Mouse (Mus musculus) midbrain, embryonic 16.5 days (tissue): ENCODE data around the gene Ece1. TPM values are rescaled to one million over a fixed set of nuclear protein-coding genes. Genes with fewer than 3 reads are reported as not detected.
A peak's percentile ranks its signal among the peaks of the same experiment; 100 is the strongest.

Experiments used
- ATAC-seq: fragments of 200-750 bp; cut with Nextera tagmentation; 2 replicates; pipeline ENCODE4 v1.8.0; 2017; ENCODE audit warnings: moderate TSS enrichment
- H3K27ac ChIP-seq: fragments of 300-500 bp; sonication (generic); 2 replicates; pipeline ENCODE4 v1.5.1; 2014; ENCODE audit warnings: mild to moderate bottlenecking, low read length, mixed read lengths
- H3K27me3 ChIP-seq: fragments of 300-500 bp; sonication (generic); 2 replicates; pipeline ENCODE4 v1.6.1; 2014; ENCODE audit warnings: low read depth, low read length, mixed read lengths; ENCODE audit not compliant: control insufficient read depth, insufficient read depth
- H3K36me3 ChIP-seq: fragments of 300-500 bp; sonication (generic); 2 replicates; pipeline ENCODE4 v1.6.1; 2014; ENCODE audit warnings: mild to moderate bottlenecking, low read length, moderate library complexity, mixed read lengths; ENCODE audit not compliant: control insufficient read depth, insufficient read depth
- H3K4me1 ChIP-seq: fragments of 300-500 bp; sonication (generic); 2 replicates; pipeline ENCODE4 v1.6.1; 2014; ENCODE audit warnings: mild to moderate bottlenecking, low read length, mixed read lengths; ENCODE audit not compliant: control insufficient read depth, insufficient read depth
- H3K4me2 ChIP-seq: fragments of 300-500 bp; sonication (generic); 2 replicates; pipeline ENCODE4 v1.6.1; 2014; ENCODE audit warnings: mild to moderate bottlenecking, low read length, mixed read lengths
- H3K4me3 ChIP-seq: fragments of 300-500 bp; sonication (generic); 2 replicates; pipeline ENCODE4 v1.5.1; 2014; ENCODE audit warnings: low read depth, mild to moderate bottlenecking, low read length, moderate library complexity, mixed read lengths
- H3K9ac ChIP-seq: fragments of 300-500 bp; sonication (generic); 2 replicates; pipeline ENCODE4 v1.6.1; 2014; ENCODE audit warnings: low read depth, low read length, mixed read lengths
- H3K9me3 ChIP-seq: fragments of 300-500 bp; sonication (generic); replicated peaks from 2 replicates; pipeline ENCODE4 v1.6.1; 2014; ENCODE audit warnings: mild to moderate bottlenecking, low read length, mixed read lengths; ENCODE audit not compliant: control insufficient read depth, poor library complexity, severe bottlenecking
- whole genome bisulfite sequencing: fragments of 180-500 bp; shearing (Covaris S2); extraction: QIAGEN DNeasy Blood & Tissue Kit; methylation state at CpG from one replicate; pipeline ENCODE4 v1.1.7; 2014; 5-methylcytosine and 5-hydroxymethylcytosine counted together
- polyA plus RNA-seq: library from polyadenylated mRNA; unstranded; fragments of >200 nt; fragmentation: Nextera tagmentation; extraction: Ambion mirVana; gene quantifications from 2 replicates; pipeline ENCODE4 v1.2.1, GENCODE M21; 2015

Gene Ece1
- polyA plus RNA-seq, 1 experiment from 2014 or later = 21.3 TPM

- 4% methylated on average over 8 of the region's 8 CpGs for WGBS
- peak overlapping the region; percentile 31; the same call in 1 of the 2 replicates for H3K9ac ChIP-seq
- H3K36me3 ChIP-seq = no peaks in the 10 kb centered on the region
- H3K27ac ChIP-seq = peak overlapping the region; percentile 66
- H3K9me3 ChIP-seq = no peaks in the 10 kb centered on the region
- H3K4me3 ChIP-seq = no peak overlapping the region
- no peaks in the 10 kb centered on the region for H3K27me3 ChIP-seq
- peak; percentile 52 for ATAC-seq
- H3K4me1 ChIP-seq = peaks cover 27% of the 10 kb centered on the region
- H3K4me2 ChIP-seq = no peak overlapping the region
Measured at GRCm38 (mm10) chr4:137897298-137897612, 35.2 kb downstream of the Ece1 start.

DNA sequence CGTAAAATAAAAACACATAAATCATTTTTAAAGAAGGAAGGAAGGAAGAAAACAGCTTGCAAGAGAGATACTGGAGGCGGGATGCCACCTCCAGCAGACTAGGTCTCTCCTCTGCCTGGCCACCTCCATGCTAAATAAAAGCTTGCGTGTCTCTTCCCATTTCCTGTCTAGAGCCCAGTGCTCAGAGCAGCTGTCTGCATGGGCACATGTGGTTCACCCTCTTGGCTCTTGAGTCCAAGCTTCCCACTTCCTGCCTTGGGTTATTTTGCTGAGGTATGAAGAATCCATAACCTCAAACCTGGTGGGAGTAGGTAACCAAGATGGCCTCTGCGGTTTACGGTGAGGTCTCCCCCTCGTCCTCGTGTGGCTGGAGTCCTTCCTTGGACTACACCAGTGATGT, 36.5 kb downstream of the Ece1 start:
- H3K4me2 ChIP-seq = no peak overlapping the region
- H3K9me3 ChIP-seq = no peaks in the 10 kb centered on the region
- H3K27me3 ChIP-seq = no peaks in the 10 kb centered on the region
- H3K27ac ChIP-seq = no peak overlapping the region
- H3K36me3 ChIP-seq = no peaks in the 10 kb centered on the region
- peaks cover 18% of the 10 kb centered on the region for H3K4me1 ChIP-seq
- no peak overlapping the region for H3K4me3 ChIP-seq
- no peak for ATAC-seq
- 93% methylated on average over 7 of the region's 7 CpGs for WGBS
- H3K9ac ChIP-seq = no peak overlapping the region

- H3K4me3 ChIP-seq = no peak overlapping the region
- H3K9ac ChIP-seq = no peak overlapping the region
- WGBS = 39% methylated on average over 13 of the region's 13 CpGs
- H3K27ac ChIP-seq = no peak overlapping the region
- no peaks in the 10 kb centered on the region for H3K27me3 ChIP-seq
- H3K9me3 ChIP-seq = no peaks in the 10 kb centered on the region
- H3K36me3 ChIP-seq = no peaks in the 10 kb centered on the region
- peaks cover 6% of the 10 kb centered on the region for H3K4me1 ChIP-seq
- no peak for ATAC-seq
- no peak overlapping the region for H3K4me2 ChIP-seq
Measured at GRCm38 (mm10) chr4:137902268-137902667, 40.2 kb downstream of the Ece1 start.

GRCm38 (mm10) chr4:137902873-137903272, 40.8 kb downstream of the Ece1 start:
- no peak overlapping the region for H3K9ac ChIP-seq
- H3K27me3 ChIP-seq = no peaks in the 10 kb centered on the region
- WGBS = 32% methylated on average over 7 of the region's 7 CpGs
- no peak overlapping the region for H3K4me3 ChIP-seq
- no peaks in the 10 kb centered on the region; the same call in 1 of the 2 replicates for H3K4me1 ChIP-seq
- no peak overlapping the region for H3K4me2 ChIP-seq
- no peaks in the 10 kb centered on the region for H3K36me3 ChIP-seq
- no peak overlapping the region for H3K27ac ChIP-seq
- no peak; the same call in 1 of the 2 replicates for ATAC-seq
- no peaks in the 10 kb centered on the region for H3K9me3 ChIP-seq

DNA sequence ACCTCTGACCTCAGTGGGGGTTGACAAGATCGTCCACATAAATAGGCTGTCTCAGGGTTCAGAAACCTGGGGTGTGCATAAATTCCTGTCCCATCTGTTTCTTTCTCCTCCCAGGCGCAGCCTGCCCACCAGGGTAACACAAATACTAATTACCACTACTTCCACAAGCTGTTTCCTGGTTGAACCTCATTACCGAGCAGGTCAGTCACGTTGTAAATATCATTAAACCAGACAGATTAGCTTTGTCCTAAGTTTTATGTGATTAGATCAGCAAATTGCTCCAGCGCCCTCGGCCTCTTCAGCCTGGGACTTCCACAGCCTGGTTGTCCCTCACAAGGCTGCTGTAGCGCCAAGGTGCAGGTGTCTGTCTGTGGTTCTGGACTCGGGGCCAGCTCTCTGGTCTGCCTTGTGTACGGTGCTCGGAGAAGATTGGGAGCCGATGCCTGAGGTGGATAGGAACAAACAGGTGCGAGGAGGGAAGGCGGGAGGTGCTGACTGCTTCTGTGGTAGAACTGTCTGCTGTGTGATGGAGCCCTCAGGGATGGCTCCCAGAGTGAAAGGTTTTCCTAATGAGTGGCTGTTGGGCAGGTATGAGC, 43.0 kb downstream of the Ece1 start:
- no peak overlapping the region for H3K9ac ChIP-seq
- H3K4me3 ChIP-seq = no peak overlapping the region
- H3K4me1 ChIP-seq = no peaks in the 10 kb centered on the region
- 70% methylated on average over 13 of the region's 13 CpGs for WGBS
- H3K27ac ChIP-seq = no peak overlapping the region
- H3K27me3 ChIP-seq = no peaks in the 10 kb centered on the region
- H3K36me3 ChIP-seq = no peaks in the 10 kb centered on the region
- H3K4me2 ChIP-seq = no peak overlapping the region
- ATAC-seq = no peak
- no peaks in the 10 kb centered on the region for H3K9me3 ChIP-seq

DNA sequence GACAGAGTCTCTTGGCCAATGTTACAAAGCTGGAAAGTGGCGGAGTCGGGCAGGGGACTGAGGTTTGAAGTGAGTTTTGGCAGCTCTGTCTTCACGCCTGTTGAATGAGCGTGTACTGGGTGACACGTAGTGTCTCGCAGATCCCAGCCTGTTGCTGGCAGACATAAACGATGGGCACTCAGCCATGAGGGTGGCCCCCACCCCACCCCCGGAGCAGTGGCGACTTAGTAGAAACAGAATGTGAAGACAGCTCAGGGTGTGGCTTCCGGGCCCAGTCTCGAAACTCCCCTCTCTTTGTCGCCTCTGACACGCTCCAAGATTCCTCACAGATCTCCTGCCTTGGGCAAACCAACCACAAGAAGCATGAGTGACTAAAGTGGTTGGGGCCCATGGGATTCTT, 45.9 kb downstream of the Ece1 start:
- H3K4me2 ChIP-seq = no peak overlapping the region
- no peaks in the 10 kb centered on the region for H3K27me3 ChIP-seq
- no peaks in the 10 kb centered on the region for H3K36me3 ChIP-seq
- H3K9ac ChIP-seq = no peak overlapping the region
- H3K9me3 ChIP-seq = no peaks in the 10 kb centered on the region
- H3K4me1 ChIP-seq = peaks cover 1% of the 10 kb centered on the region
- WGBS = 67% methylated on average over 13 of the region's 13 CpGs
- H3K27ac ChIP-seq = no peak overlapping the region
- no peak for ATAC-seq
- no peak overlapping the region for H3K4me3 ChIP-seq

- H3K4me3 ChIP-seq = no peak overlapping the region
- H3K27me3 ChIP-seq = no peaks in the 10 kb centered on the region
- no peak overlapping the region for H3K9ac ChIP-seq
- WGBS = 96% methylated on average over 7 of the region's 7 CpGs
- no peaks in the 10 kb centered on the region for H3K9me3 ChIP-seq
- peaks cover 5% of the 10 kb centered on the region for H3K4me1 ChIP-seq
- no peak overlapping the region for H3K4me2 ChIP-seq
- no peaks in the 10 kb centered on the region for H3K36me3 ChIP-seq
- ATAC-seq = no peak
- no peak overlapping the region for H3K27ac ChIP-seq
Measured at GRCm38 (mm10) chr4:137908489-137908888, 46.5 kb downstream of the Ece1 start.

GRCm38 (mm10) chr4:137908915-137909314, 46.9 kb downstream of the Ece1 start:
- WGBS = 82% methylated on average over 4 of the region's 4 CpGs
- H3K4me1 ChIP-seq = peaks cover 7% of the 10 kb centered on the region

DNA sequence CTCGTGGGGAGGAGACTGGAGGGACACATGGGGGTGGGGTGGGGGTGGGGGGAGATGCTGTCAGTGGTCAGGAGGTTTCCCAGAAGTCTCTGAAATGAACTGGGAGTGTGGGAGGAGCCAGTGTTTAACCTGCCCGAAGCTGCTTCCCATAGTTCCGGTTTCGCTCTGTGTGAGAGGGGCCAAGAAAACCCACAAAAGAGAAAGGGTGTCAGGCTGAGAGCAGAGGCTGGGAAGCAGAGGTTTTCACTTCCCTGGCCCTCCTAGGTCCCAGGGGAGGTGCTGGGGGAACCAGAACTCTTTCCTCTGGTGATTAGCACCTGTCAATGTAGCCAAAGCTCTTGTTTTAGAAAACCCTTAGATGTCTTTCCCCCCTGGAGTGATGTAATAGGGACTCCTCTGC, 47.4 kb downstream of the Ece1 start:
- H3K4me3 ChIP-seq = no peak overlapping the region
- ATAC-seq = no peak
- H3K4me1 ChIP-seq = peaks cover 12% of the 10 kb centered on the region
- H3K36me3 ChIP-seq = no peaks in the 10 kb centered on the region
- H3K9ac ChIP-seq = no peak overlapping the region
- H3K9me3 ChIP-seq = no peaks in the 10 kb centered on the region
- 65% methylated on average over 4 of the region's 4 CpGs for WGBS
- H3K27ac ChIP-seq = no peak overlapping the region
- no peak overlapping the region for H3K4me2 ChIP-seq
- H3K27me3 ChIP-seq = no peaks in the 10 kb centered on the region

More at GRCm38 (mm10) chr4:137908915-137909314, 46.9 kb downstream of the Ece1 start:
- no peak for ATAC-seq
- Histone ChIP-seq H3K27me3 (no peaks in the 10 kb centered on the region), H3K36me3 (no peaks in the 10 kb centered on the region), H3K9ac (no peak overlapping the region), H3K4me2 (no peak overlapping the region), H3K9me3 (no peaks in the 10 kb centered on the region), H3K27ac (no peak overlapping the region), H3K4me3 (no peak overlapping the region)
